Mouse (Mus musculus): ENCODE measurements at regions not wholly inside any gene's neighbourhood (a gene's known extent, or its start where the extent isn't known, plus 50 kb on each side); places are given as distances from the start of the nearest gene placed in this dataset.

DNA sequence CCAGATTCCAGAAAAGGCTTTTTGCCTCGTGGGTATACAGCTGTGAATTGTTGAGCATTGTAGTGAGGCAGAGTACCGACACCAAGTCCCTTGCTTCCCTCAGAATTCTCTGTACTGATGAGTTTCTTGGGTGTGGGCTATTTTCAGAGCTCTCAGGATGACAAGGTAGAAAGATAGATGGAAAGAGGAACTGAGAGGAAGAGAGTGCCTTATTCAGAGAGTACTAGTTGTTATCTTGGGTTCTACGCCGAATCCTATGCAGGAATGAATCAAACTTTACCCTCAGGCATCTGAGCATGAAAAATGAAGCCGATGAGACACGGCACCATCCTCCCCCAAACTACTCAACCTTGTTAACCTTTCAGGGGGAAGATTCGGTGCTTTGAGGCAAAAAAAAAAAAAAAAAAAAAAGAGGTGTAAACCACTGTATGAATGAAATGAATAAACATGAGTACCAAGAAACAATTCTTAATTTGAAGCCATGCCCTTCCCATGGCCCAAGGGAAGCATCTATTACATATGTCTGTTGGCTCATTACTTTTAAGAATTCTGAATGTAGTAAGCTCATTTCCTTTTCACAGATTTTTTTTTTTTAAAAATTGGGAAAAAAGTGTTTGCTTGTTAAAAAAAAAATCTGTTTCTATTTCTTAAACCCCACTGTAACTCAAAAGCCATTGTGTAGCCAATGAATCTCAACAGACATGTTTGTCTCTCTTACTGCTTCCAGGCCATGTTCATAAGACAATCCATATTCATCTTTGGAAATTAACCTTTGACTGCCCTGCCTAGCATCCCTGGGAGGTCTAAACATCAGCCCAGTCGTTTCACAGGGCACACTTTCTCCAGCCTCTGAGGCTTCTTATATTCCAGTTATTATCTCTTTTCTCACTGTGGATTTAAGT, 1435.8 kb upstream of the A1bg start:
- in situ Hi-C loops (cut with MboI, MseI), result no loop called here

DNA sequence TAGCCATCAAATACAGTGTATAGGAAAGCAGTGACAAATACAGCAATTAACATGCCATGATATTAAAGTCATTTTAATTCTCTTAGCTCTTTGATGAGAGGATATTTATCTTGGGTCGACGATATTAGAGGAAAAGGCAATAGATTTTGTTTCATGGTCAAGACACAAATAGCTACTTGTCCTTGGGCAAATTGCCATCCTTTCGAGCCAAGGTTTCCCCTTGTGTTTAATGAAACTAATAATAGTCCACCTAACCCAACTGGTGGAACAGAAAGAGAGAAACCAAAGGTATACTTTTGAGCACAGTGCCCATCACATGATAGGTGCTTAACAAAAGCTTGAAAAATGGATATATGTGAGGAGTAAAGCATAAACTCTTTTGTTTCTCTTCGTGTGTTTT, 1431.0 kb upstream of the A1bg start:
- in situ Hi-C loops (cut with MboI, MseI), result no loop called here

DNA sequence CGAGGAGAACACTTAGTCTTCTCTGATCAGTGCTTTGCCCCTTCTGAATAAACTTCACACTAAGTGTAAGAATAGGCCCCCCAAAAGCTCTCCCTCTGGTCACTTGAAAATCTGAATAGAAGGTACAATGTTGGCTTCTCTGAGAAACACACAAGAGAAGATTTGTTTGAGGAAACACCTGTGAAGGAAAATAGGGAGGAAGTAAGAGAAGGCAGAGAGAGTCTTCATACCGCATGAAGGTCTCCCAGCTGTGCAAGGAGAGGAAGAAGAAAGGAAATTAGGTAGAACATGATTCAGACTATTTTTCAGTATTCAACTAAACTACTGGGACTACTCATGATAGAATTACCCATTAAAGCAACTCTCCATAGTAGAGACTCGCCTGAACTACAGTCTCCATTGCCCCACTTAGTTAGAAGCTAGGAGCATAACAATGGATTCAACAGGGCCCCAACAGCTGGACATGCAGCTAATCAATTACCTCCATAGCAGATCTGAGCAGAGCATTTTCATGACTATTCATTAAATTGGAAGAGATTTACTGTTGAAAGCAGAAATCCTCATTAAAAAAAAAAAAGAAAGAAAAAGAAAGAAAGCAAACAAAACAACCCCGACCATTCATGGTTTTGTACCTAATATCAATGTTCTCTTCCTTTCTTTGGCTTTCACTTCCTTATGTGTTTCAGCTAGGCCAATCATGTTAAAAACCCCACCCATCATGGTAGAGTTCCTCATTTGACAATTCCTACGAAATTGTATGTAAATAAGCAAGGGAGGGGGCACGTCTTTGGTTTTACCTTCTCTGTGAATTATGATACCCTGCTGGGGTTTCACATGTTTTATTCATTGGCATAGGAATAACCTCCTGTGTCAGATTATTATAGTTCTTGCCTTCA, 1428.3 kb upstream of the A1bg start:
- in situ Hi-C loops (cut with MboI, MseI), result no loop called here

DNA sequence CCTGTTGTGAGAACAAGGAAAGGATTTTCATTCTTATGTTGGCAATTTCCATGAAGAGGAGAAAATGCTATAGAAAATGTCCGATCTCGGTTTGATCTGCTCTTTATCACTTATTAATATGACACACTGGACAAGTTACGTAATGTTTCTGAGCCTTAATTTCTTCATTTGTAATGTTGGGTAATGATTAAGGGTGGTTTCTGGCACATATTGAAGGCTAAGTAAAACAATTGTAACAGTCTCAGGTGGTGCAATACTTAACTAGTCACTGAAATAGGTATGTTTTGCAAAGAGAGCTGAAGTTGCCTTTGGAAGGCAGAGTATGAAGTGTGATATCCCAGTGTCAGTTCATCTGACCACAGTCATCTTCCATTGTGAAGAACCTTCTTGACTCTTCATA, 1427.2 kb upstream of the A1bg start:
- in situ Hi-C loops (cut with MboI, MseI), result no loop called here

DNA sequence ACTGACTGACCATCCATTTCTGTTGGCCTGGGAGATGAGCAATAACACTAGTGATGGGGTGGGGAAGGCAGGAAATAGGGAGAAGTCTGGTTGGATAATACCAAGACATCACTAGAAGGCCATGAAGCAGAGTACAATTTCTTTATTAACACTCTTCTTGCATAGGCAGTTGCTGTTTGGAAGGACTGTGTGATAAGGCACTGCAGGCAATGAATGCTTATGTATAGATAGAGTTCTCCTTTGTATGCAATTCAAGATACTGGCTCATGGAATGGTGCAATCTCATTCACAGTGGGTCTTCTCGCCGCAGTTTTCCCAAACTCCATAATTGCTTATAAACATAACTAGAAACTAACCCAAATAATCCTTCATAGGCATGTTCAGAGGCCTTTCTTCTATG, 1426.1 kb upstream of the A1bg start:
- in situ Hi-C loops (cut with MboI, MseI), result no loop called here

DNA sequence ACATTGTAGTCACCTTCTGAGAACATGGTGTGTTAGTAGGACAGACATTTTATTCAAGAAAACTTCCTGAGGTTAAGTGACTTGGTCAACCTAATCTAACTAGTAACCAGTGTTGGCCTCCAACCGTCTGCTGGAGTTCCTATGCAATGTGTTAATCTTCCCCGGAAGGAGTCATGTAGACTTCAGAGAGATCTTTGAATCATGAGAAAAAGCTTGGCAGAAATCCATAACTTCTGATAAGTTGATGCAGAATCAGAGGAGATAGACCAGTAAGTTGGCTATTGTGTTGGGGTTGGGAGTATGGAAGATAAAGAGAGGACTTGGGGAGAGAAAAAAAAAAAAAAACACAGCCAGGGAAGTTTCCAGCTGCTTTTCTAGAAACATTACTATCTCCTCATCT, 1424.9 kb upstream of the A1bg start:
- in situ Hi-C loops (cut with MboI, MseI), result no loop called here

DNA sequence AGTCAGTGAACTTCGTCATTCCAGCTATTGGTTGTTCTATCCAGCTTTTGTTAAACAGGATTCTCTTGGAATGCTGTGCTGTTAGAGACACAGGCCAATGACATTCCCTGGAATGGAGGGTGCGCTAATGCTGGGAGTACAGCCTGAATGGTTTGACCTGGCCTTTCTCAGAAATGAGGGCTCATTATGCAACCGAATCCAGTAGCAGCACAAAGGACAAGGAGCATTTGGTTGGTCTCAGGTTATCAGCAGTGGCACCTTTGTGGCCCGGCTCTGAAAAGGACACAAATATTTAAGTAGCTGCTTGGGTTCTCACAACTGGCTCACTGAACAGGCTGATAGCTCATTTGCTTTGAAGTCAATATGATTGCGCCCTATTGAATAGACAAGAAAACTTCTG, 1423.1 kb upstream of the A1bg start:
- in situ Hi-C loops (cut with MboI, MseI), result no loop called here

DNA sequence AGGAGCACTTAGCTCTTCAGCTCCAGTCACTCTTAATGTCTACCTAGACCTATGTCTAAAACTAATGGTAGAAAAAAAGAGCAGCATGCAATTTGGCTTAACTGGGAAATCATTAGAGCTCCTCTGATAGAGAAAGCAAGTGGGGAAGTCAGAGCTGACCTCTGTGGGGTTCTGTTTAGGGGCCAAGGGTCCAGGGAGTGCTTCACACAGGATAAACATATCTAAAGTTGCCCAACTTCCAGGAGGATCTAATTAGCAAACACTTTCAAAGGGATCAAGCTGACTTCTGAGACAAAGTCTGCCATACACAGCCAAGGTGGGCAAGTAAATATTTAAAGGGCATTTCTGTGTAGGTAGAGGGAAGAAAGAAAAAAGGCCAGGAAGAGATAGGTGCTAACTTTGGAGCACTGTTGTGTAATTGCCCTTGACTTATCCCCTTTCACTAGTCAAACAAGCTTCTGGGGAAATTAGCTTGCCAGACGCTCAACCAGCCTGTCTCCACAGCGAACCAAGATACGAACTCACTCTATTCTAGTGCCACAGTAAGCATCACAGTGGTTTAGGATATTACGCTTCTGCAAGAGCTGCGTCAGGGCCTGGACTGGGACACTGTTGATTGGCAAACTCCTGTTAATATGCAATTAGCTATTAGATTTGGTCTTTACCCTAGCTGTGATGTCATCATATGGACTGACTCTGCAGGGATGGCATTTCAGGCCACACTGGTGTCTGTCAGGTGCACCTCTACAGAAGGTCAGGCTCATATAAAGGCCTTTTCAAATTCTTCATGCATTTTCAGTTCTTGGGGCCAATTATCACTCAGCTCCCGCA, 1413.9 kb upstream of the A1bg start:
- in situ Hi-C loops (cut with MboI, MseI), result no loop called here

DNA sequence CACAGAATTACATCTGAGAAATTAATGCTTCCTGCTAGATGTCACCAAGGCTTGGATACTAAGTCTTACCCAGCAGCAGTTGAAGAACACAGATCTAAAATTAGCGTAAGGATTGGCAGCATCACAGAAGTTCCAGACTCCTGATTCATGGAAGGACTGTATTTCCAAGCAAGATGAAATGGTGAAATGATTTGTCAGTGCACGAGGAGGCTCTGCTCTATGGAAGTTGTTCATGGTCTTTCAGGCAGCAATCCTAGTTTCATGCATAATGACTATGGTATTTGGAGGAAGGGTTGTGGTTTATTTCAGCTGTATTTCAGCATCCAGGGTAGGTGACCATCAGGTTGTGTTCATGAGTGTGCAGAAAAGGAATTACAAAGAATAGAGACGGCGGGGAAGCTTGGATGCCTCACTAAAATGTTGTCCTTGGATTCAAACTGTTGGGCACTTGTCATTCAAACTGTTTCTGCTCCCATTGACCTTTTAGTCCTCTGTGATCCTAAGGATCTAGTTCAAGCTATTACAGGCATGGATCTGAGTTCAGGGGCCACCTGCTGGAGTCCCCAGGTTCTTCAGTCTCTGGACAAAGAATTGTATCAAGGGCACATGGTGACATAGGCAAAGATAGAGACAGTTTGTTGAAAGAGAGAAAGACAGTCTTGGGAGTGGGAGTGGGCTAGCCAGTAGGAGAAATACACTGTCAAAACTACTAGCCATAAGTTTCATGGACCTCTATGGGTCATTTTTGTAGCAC, 1411.6 kb upstream of the A1bg start:
- in situ Hi-C loops (cut with MboI, MseI), result no loop called here

DNA sequence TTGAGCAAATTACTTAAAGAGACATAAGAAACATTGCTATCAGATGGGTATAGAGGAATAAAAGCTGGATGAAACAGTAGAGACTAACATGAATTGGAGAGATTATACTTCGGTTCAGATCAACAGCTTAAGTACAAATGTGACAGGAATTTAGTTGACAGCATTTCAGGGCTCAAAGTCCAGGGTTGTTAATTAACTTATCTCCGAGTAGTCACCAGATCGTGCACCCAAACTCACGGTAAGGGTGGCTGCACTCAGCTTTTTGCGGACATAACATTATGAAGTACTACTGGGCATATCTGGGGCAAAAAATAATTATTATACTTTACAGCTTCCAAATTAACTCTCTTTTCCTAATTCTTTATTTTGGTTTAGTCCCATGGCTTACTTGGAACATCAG, 1409.3 kb upstream of the A1bg start:
- in situ Hi-C loops (cut with MboI, MseI), result no loop called here

DNA sequence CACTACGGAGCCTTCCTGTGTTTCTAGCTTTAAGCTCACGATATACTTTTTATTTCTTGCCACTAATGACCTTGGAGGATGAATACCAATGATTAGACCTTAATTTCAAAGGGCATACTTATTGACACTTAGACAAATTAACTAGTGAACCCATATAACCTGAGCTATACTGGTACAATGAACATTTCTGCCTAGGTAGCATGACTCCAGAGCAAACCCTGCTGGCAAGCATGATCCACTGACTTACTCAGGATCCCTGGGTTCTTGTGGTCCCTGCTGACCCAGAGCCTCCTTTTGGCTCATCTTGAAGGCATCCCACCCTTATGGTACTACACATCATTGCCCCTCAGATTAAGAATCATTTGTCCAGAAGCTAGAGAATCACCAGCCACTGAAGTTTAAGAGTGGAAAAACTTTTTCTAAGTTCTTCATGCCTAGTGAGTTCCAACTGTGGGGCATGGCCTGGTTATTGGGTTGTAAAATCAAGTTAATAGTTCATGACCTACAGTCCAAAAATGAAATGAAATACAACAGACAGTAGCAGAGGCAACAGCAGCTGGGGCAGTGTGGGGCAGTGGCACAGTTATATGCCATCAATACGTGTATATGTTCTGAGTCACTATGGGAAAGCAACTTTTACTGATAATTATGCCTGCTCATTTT, 1408.5 kb upstream of the A1bg start:
- in situ Hi-C loops (cut with MboI, MseI), result no loop called here

DNA sequence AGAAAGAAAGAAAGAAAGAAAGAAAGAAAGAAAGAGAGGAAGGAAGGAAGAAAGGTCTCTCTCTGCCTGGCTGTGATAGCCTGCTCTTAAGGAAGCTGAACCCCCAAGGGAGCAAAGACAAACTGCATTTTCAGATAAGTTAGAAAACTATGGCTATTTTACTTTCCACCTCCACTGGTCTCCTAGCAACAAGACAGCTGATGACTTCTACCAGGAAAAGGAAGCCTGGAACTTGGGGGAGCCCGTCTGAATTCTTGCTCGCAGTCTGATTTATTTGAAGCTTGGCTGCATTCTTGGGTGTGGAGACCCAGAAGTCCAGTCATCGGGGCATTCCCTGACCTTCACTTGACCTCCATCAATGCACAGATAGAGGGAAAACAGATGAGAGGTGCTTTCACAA, 1406.1 kb upstream of the A1bg start:
- in situ Hi-C loops (cut with MboI, MseI), result loop anchor here (5.0 kb wide), 1 partner anchor 57 kb away; no protein-coding TSS in a partner anchor

DNA sequence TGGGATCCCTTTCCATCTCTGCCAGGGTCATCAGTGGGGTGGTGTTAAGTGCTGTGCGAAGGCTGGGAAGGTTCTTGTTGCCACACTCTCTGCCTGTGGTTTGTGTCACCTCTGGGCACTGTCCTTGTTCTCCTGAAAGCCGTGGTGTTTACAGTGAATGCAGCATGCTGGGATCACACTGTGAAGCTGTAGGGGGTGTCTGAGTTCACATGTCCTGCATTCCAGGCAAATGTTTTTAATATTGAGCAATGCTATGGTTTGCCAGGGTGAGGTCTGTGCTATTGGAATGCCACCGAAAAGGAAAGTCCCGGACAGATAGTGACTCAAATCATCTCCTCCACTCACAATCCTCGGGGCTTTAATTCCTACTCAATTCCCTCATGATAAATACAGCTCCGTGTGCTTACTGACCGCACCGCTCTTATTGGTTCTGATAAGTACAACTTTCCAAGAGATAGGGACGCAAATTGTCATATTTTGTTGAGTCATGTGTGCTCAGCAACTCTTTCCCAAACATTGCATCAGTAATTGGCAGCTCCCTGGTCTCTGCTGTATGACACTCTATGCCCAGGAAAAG, 1405.6 kb upstream of the A1bg start:
- in situ Hi-C loops (cut with MboI, MseI), result loop anchor here (5.0 kb wide), 1 partner anchor 56 kb away; no protein-coding TSS in a partner anchor

DNA sequence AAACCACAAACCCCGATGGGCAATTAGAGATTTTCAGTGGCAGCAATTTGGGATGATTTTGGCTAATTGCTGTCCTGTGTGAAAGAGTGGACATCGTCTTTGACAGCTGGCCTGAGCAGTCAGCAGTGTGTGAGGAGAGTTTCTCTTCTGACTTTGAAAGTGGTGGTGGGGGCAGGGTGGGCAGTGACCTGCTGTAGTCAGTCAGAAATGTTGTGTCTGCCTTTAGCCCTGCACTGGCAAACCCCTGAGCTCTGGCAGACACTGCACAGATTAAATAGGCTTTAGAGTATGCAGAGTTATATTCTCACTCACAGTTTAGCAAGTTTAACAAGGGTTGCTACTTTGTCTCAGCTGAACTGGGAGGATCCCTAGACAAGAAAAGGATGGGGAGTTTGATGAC, 1404.7 kb upstream of the A1bg start:
- in situ Hi-C loops (cut with MboI, MseI), result loop anchor here (5.0 kb wide), 1 partner anchor 55 kb away; no protein-coding TSS in a partner anchor

DNA sequence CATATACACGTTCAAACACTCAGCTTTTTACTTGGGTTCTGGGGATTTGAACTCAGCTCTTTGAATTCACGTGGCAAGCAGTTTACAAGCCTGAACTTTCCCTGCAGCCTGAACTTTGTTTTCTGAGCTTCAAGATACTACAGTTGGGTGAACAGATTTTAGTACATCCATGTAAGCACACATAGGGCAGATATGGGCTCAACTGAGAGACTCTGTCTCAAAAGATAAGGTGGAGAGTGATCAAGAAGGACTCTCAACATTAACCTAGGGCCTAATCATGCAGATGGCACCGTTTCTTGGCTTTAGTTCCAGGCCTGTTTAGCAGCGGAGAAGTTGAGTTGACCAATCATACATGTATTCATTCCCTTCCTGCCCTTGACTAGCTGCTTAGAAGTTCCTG, 1403.7 kb upstream of the A1bg start:
- in situ Hi-C loops (cut with MboI, MseI), result loop anchor here (5.0 kb wide), 1 partner anchor 54 kb away; no protein-coding TSS in a partner anchor

DNA sequence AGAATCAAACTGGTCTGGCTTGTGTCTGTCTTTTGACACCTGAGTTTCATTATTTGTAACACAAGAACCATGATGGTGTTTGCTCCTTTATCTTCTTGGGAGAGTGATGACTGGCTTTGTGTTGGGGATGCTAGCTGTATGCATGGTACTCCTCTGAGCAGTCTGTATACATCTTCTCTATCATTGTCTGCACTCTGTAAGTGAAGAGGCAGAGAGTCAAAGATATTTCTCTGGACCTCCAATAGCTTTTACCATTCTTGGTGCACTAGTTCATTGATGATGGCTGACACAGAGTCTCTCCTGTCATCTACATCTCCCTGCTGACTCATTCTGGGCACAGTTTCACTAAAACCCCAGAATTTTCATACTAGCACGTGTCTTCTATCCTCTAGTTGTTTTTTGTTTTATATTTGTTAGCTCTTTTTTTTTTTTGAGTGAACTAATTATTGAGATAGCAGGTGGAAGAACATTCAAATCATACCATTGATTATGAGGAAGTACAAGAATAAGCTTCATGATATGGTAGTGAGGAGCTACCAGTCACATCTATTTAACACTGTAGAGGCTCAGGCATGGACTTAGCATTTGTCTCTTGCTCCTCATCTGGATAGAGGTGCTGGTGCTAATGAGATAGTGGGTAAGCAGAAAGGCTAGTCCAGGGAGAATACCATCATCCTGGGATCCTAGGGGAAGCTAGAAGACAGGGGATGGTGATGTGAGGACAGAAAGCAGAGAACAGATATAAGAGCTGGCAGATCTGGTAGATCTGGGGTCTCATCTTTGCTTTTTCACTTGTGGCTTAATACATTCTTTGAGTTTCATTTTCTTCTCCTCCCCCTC, 1402.9 kb upstream of the A1bg start:
- in situ Hi-C loops (cut with MboI, MseI), result loop anchor here (5.0 kb wide), 1 partner anchor 53 kb away; no protein-coding TSS in a partner anchor

DNA sequence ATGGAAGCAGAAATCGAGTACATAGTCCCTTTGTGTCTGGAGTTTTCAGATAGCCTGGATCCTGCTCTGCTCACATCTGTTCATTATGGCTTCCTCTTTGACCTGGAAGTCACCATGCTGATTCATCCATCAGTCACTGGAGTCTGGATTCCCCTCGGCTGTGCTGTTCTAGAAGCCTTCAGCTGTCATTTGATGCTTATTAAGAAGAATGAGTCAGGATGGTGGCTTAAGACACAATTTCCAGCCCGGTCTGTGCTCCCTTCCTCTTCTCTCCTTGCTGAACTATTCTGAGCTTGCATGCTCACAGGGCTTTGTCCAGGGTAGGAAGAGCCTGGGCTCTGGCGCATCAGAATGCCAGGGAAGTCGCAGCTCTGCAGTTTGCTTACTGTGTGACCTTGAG, 1398.2 kb upstream of the A1bg start:
- in situ Hi-C loops (cut with MboI, MseI), result loop anchor here (25.0 kb wide), 1 partner anchor 1584 kb away; no protein-coding TSS in a partner anchor

DNA sequence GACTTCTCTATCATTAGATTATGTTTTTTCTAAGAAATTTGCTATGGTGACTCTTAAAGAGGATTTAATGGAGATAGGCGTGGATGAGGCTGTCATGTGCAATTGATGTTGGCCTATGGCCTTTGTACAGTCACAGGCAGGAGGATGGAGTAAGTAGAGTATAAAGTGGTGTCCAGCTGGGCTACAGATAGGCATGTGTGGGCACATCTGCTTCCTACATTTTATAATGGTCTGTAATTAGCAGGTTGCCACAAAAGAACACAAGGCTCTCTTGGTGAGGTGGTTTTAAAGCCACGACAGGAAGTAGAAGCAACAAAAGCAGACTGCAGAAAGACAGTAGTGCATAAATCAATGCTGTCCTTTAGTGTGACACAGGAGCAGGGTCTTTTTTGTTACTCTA, 1391.6 kb upstream of the A1bg start:
- in situ Hi-C loops (cut with MboI, MseI), result loop anchor here (25.0 kb wide), 1 partner anchor 1577 kb away; no protein-coding TSS in a partner anchor

DNA sequence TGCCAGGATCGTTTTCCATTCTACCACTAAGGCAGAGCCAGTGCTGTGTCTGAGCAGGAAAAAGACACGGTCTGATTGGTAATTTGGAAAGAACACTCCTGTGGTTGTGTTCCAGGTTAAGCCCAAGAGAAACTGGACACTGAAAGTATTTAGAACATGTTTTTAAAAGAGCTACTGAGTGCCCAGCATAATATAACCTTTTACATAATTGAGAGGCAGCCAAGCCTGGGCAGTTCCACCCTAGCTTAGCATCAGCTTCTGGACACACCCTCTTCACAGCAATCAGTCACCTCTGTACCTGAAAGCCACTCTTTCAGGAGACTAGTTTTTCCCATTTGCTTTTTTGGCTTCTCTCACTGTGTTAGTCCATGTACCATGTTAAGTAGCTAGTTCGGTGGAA, 1379.4 kb upstream of the A1bg start:
- in situ Hi-C loops (cut with MboI, MseI), result loop anchor here (25.0 kb wide), 1 partner anchor 1565 kb away; no protein-coding TSS in a partner anchor

Data from T-helper 2 cell (primary cell).